Mouse (Mus musculus): ENCODE results near the gene Vgf. TPM values are rescaled to one million over a fixed set of nuclear protein-coding genes. Genes with fewer than 3 reads are reported as not detected.
A peak's percentile ranks its signal among the peaks of the same experiment; 100 is the strongest.

Vgf gene
- polyA plus RNA-seq, 1 experiment from 2014 or later: 17.0 TPM

DNA sequence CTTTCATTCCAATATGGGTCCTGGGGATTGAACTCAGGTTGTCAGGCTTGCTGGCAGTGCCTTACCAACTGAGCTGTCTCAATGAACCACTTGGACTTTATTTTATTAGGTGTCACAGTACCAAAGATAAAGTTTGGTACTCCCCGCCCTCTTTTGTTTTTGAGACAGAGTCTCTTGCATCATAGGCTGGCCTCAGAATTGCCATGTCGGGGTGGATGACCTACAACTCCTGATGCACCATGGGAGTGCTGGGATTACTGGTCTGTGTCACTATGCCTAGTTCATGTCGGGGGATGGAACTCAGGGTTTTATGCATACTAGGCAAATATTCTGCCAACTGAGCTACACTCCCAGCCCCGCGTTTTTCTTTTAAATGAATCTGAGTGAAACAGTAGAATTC, 28.7 kb downstream of the Vgf start:
- H3K27me3 ChIP-seq (replicated peaks; ENCODE audit: control insufficient read depth, insufficient read depth, low read length): no peaks in the 10 kb centered on the region
- H3K4me3 ChIP-seq (ENCODE audit: low read length): no peak overlapping the region
- 88% methylated on average over 5 of the region's 5 CpGs for WGBS
- H3K9me3 ChIP-seq (ENCODE audit: control insufficient read depth, low read length): no peaks in the 10 kb centered on the region
- H3K4me1 ChIP-seq (ENCODE audit: control insufficient read depth, insufficient read depth, low read depth, low read length): no peaks in the 10 kb centered on the region
- no peak overlapping the region for H3K4me2 ChIP-seq (ENCODE audit: low read length)
- ATAC-seq: no peak
- H3K9ac ChIP-seq (ENCODE audit: low read depth, low read length): no peak overlapping the region
- H3K27ac ChIP-seq (ENCODE audit: low read depth, low read length): no peak overlapping the region
- H3K36me3 ChIP-seq (ENCODE audit: control insufficient read depth, insufficient read depth, low read length): no peaks in the 10 kb centered on the region

DNA sequence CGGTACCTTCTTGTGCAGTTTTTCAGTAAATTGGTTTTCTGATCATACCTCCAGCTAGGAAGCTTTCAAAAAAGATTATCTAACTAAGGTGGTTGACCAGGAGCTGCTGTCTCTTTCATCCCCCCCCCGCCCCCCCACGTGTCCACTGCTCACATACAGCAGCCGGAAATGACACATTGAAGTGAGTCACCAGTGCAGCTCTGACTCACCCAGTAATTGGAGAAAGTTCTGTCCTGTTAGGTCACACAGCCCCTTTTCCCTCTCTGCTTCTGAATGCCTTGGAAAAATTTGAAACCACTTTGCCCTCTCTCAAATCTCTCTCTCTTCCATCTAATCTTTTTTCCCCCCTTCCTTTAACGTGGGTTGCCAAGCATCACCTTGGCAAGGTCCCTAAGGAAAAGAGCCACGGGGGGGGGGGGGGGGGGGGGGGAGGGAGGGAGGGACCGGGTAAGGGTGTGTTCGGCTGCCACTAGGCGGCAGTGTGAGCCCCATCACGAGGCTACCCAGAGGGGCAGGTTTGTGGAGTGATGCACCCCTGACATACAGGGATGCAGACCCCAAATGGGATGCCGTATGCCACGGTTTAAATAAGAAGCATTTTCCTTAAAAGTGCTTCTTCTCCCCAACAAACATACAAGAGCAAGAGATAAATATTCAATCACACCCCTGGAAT, 35.8 kb downstream of the Vgf start:
- H3K36me3 ChIP-seq (ENCODE audit: control insufficient read depth, insufficient read depth, low read length): no peaks in the 10 kb centered on the region
- no peak overlapping the region for H3K4me3 ChIP-seq (ENCODE audit: low read length)
- H3K27ac ChIP-seq (ENCODE audit: low read depth, low read length): no peak overlapping the region
- 27% methylated on average over 11 of the region's 12 CpGs for WGBS
- H3K4me1 ChIP-seq (ENCODE audit: control insufficient read depth, insufficient read depth, low read depth, low read length): no peaks in the 10 kb centered on the region
- no peak overlapping the region for H3K9ac ChIP-seq (ENCODE audit: low read depth, low read length)
- ATAC-seq: no peak
- H3K27me3 ChIP-seq (replicated peaks; ENCODE audit: control insufficient read depth, insufficient read depth, low read length): no peaks in the 10 kb centered on the region
- no peak overlapping the region for H3K4me2 ChIP-seq (ENCODE audit: low read length)
- no peaks in the 10 kb centered on the region for H3K9me3 ChIP-seq (ENCODE audit: control insufficient read depth, low read length)

DNA sequence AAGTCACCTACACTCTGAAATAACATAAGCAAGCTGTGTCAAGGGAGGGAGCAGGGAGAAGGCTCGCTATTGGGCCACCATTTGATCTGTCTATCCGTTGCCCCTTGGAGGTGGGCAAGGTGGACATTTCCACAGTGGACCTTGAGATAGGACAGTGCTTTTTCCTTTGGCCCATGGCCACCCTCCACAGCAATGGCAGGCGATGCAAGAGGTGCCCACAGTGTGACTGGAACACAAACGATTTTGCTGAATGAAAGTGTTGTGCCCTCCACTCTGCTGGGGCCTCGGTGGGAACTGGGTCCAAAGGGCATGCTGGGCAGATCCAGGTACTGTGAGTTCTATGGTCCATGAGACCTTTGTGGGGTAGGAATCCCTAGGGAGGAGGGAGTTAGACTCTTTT, 36.4 kb downstream of the Vgf start:
- Histone ChIP-seq H3K4me1 (ENCODE audit: control insufficient read depth, insufficient read depth, low read depth, low read length) (no peaks in the 10 kb centered on the region), H3K4me2 (ENCODE audit: low read length) (no peak overlapping the region), H3K4me3 (ENCODE audit: low read length) (no peak overlapping the region), H3K9ac (ENCODE audit: low read depth, low read length) (no peak overlapping the region), H3K9me3 (ENCODE audit: control insufficient read depth, low read length) (no peaks in the 10 kb centered on the region), H3K36me3 (ENCODE audit: control insufficient read depth, insufficient read depth, low read length) (no peaks in the 10 kb centered on the region), H3K27ac (ENCODE audit: low read depth, low read length) (no peak overlapping the region), H3K27me3 (replicated peaks; ENCODE audit: control insufficient read depth, insufficient read depth, low read length) (no peaks in the 10 kb centered on the region)
- 91% methylated on average over 5 of the region's 5 CpGs for WGBS
- no peak for ATAC-seq

GRCm38 (mm10) chr5:137065454-137065853, 39.3 kb downstream of the Vgf start:
- H3K36me3 ChIP-seq (ENCODE audit: control insufficient read depth, insufficient read depth, low read length): no peaks in the 10 kb centered on the region
- WGBS: 48% methylated on average over 6 of the region's 6 CpGs
- no peak for ATAC-seq

GRCm38 (mm10) chr5:137065923-137066322, 39.7 kb downstream of the Vgf start:
- no peaks in the 10 kb centered on the region for H3K36me3 ChIP-seq (ENCODE audit: control insufficient read depth, insufficient read depth, low read length)

More at GRCm38 (mm10) chr5:137065454-137065853, 39.3 kb downstream of the Vgf start:
- no peak overlapping the region for H3K4me2 ChIP-seq (ENCODE audit: low read length)
- H3K4me3 ChIP-seq (ENCODE audit: low read length): no peak overlapping the region
- no peaks in the 10 kb centered on the region for H3K9me3 ChIP-seq (ENCODE audit: control insufficient read depth, low read length)
- H3K27me3 ChIP-seq (replicated peaks; ENCODE audit: control insufficient read depth, insufficient read depth, low read length): no peaks in the 10 kb centered on the region
- no peak overlapping the region for H3K9ac ChIP-seq (ENCODE audit: low read depth, low read length)
- H3K4me1 ChIP-seq (ENCODE audit: control insufficient read depth, insufficient read depth, low read depth, low read length): no peaks in the 10 kb centered on the region
- no peak overlapping the region for H3K27ac ChIP-seq (ENCODE audit: low read depth, low read length)

DNA sequence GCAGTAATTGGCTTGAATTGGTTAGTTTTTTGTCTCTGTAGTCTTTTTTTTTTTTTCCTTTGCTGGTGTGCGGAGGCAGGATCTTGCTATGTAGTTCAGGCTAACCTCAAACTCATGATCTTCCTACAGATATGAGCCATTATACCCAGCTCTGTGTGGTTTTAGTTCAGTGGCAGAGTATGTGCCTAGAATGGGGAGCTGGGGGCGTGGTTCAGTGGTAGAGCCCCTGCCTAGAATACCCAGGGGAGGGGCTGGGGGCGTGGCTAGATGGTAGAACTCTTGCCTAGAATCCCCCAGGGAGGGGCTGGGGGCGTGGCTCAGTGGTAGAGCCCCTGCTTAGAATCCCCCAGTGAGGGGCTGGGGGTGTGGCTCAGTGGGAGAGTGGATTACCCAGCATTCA, 42.5 kb downstream of the Vgf start:
- H3K4me2 ChIP-seq (ENCODE audit: low read length): no peak overlapping the region
- H3K4me1 ChIP-seq (ENCODE audit: control insufficient read depth, insufficient read depth, low read depth, low read length): peaks cover 12% of the 10 kb centered on the region
- ATAC-seq: no peak
- no peaks in the 10 kb centered on the region for H3K36me3 ChIP-seq (ENCODE audit: control insufficient read depth, insufficient read depth, low read length)
- H3K4me3 ChIP-seq (ENCODE audit: low read length): no peak overlapping the region
- H3K9ac ChIP-seq (ENCODE audit: low read depth, low read length): no peak overlapping the region
- no peak overlapping the region for H3K27ac ChIP-seq (ENCODE audit: low read depth, low read length)
- no peaks in the 10 kb centered on the region for H3K27me3 ChIP-seq (replicated peaks; ENCODE audit: control insufficient read depth, insufficient read depth, low read length)
- no peaks in the 10 kb centered on the region for H3K9me3 ChIP-seq (ENCODE audit: control insufficient read depth, low read length)
- 81% methylated on average over 4 of the region's 4 CpGs for WGBS

More at GRCm38 (mm10) chr5:137065923-137066322, 39.7 kb downstream of the Vgf start:
- ATAC-seq: no peak
- Histone ChIP-seq H3K27me3 (replicated peaks; ENCODE audit: control insufficient read depth, insufficient read depth, low read length) (no peaks in the 10 kb centered on the region), H3K4me1 (ENCODE audit: control insufficient read depth, insufficient read depth, low read depth, low read length) (no peaks in the 10 kb centered on the region), H3K4me3 (ENCODE audit: low read length) (no peak overlapping the region), H3K9ac (ENCODE audit: low read depth, low read length) (no peak overlapping the region), H3K4me2 (ENCODE audit: low read length) (no peak overlapping the region), H3K27ac (ENCODE audit: low read depth, low read length) (no peak overlapping the region), H3K9me3 (ENCODE audit: control insufficient read depth, low read length) (no peaks in the 10 kb centered on the region)
- WGBS: 74% methylated on average over 8 of the region's 8 CpGs

- Histone ChIP-seq H3K4me2 (ENCODE audit: low read length) (no peak overlapping the region), H3K4me3 (ENCODE audit: low read length) (no peak overlapping the region), H3K9me3 (ENCODE audit: control insufficient read depth, low read length) (no peaks in the 10 kb centered on the region), H3K27ac (ENCODE audit: low read depth, low read length) (no peak overlapping the region), H3K9ac (ENCODE audit: low read depth, low read length) (no peak overlapping the region), H3K4me1 (ENCODE audit: control insufficient read depth, insufficient read depth, low read depth, low read length) (peaks cover 16% of the 10 kb centered on the region), H3K27me3 (replicated peaks; ENCODE audit: control insufficient read depth, insufficient read depth, low read length) (no peaks in the 10 kb centered on the region), H3K36me3 (ENCODE audit: control insufficient read depth, insufficient read depth, low read length) (no peaks in the 10 kb centered on the region)
- 89% methylated on average over 19 of the region's 19 CpGs for WGBS
- no peak for ATAC-seq
Observed at GRCm38 (mm10) chr5:137070881-137071605, 44.9 kb downstream of the Vgf start.

DNA sequence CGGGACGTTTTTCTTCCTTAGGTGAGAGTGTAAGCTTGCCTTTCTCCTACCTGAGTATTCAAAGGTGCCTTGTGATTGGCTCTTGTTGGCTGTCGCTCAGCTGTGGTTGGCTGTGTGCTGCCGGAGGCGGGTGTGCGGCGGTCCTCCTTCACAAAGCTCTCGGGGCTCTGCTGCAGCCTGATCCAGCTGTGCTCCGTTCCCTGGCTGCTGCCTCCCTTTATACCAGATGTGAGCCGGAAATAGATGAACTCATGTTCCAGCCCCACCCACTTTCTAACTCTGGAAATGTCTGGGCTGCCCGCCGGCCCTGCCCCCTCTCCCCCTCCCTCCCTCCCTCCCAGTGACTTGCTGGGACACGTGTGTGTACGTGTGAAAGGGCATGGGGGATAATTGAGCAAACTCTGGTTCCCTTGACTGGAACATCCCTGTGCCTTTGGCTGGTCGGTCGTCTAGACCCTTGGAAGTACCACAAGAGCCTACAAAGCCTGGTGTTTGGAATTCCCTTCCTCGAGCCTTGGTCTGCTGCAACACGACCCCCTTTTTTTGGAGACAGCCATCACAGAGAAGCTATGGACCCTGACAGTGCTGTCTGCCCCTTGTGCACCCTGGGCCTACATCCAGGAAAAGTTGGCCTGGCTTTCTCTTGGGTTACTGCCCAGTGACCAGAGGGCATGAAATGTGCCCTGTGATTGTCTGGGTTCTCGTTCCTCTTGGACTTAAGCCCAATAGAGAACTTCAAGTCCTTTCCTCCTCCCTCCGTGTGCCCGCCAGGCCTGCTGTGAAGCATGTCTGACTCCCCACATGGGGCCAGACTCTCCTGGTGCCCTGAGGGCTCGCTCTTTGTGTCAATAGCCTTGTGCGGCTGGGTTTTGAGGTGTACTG, 46.1 kb downstream of the Vgf start, which contains the start of gene Serpine1:
Serpine1 (minus strand) TSS at position 190 of the 882 bp plus-strand sequence.
- peak within 1 kb of the TSS; percentile 60 for H3K9ac ChIP-seq (ENCODE audit: low read depth, low read length)
- no peaks in the 10 kb centered on the region for H3K36me3 ChIP-seq (ENCODE audit: control insufficient read depth, insufficient read depth, low read length)
- H3K4me3 ChIP-seq (ENCODE audit: low read length): peak within 1 kb of the TSS; percentile 28
- ATAC-seq: peak; percentile 95
- H3K4me1 ChIP-seq (ENCODE audit: control insufficient read depth, insufficient read depth, low read depth, low read length): peaks cover 16% of the 10 kb centered on the region
- H3K27me3 ChIP-seq (replicated peaks; ENCODE audit: control insufficient read depth, insufficient read depth, low read length): no peaks in the 10 kb centered on the region
- H3K9me3 ChIP-seq (ENCODE audit: control insufficient read depth, low read length): no peaks in the 10 kb centered on the region
- no peak within 1 kb of the TSS; the same call in 1 of the 2 replicates for H3K27ac ChIP-seq (ENCODE audit: low read depth, low read length)
- 14% methylated on average over 23 of the region's 23 CpGs for WGBS
- peak within 1 kb of the TSS; percentile 69 for H3K4me2 ChIP-seq (ENCODE audit: low read length)

GRCm38 (mm10) chr5:137073141-137073540, 46.9 kb downstream of the Vgf start:
- WGBS: 95% methylated on average over 8 of the region's 8 CpGs
- no peak overlapping the region for H3K9ac ChIP-seq (ENCODE audit: low read depth, low read length)
- no peak for ATAC-seq

More at GRCm38 (mm10) chr5:137073141-137073540, 46.9 kb downstream of the Vgf start:
- no peaks in the 10 kb centered on the region for H3K9me3 ChIP-seq (ENCODE audit: control insufficient read depth, low read length)
- no peaks in the 10 kb centered on the region for H3K36me3 ChIP-seq (ENCODE audit: control insufficient read depth, insufficient read depth, low read length)
- no peak overlapping the region for H3K4me3 ChIP-seq (ENCODE audit: low read length)
- no peak overlapping the region for H3K27ac ChIP-seq (ENCODE audit: low read depth, low read length)
- H3K4me2 ChIP-seq (ENCODE audit: low read length): no peak overlapping the region
- H3K27me3 ChIP-seq (replicated peaks; ENCODE audit: control insufficient read depth, insufficient read depth, low read length): no peaks in the 10 kb centered on the region
- peaks cover 16% of the 10 kb centered on the region for H3K4me1 ChIP-seq (ENCODE audit: control insufficient read depth, insufficient read depth, low read depth, low read length)
